33 mouse cellular contexts compared by ENCODE assay signal in genomic region chr5:88785059-88785458, GRCm38 (mm10).
"Had no signal": no experiment of that assay in that cellular context is flagged by ENCODE, and none has a peak within 500 bp of the region (broad histone marks: within the 10 kb centered on the region; RNA-seq: fewer than 3 reads in every experiment).

No protein-coding gene starts in this region.

- H3K4me1 ChIP-seq: limb, embryonic 10.5 days; limb, embryonic 12.5 days; limb, embryonic 13.5 days; limb, embryonic 15.5 days; liver, embryonic 12.5 days; liver, embryonic 15.5 days; lung, embryonic 15.5 days; midbrain, embryonic 10.5 days; midbrain, embryonic 12.5 days; midbrain, embryonic 13.5 days; midbrain, embryonic 15.5 days; neural tube, embryonic 12.5 days; neural tube, embryonic 13.5 days had no signal

- H3K4me3 ChIP-seq: limb, embryonic 10.5 days; limb, embryonic 12.5 days; limb, embryonic 13.5 days; limb, embryonic 15.5 days; liver, embryonic 12.5 days; liver, embryonic 13.5 days; liver, embryonic 15.5 days; lung, embryonic 15.5 days; megakaryocyte, embryonic 14.5 days; midbrain, embryonic 10.5 days; midbrain, embryonic 12.5 days; midbrain, embryonic 13.5 days; midbrain, embryonic 15.5 days; myocyte; neural tube, embryonic 12.5 days; neural tube, embryonic 13.5 days had no signal

- H3K27me3 ChIP-seq: limb, embryonic 12.5 days; limb, embryonic 13.5 days; limb, embryonic 15.5 days; liver, embryonic 12.5 days; liver, embryonic 13.5 days; liver, embryonic 15.5 days; lung, embryonic 15.5 days; megakaryocyte, embryonic 14.5 days; midbrain, embryonic 12.5 days; midbrain, embryonic 13.5 days; midbrain, embryonic 15.5 days; neural tube, embryonic 12.5 days; neural tube, embryonic 13.5 days had no signal

- DNase-seq: left cerebral cortex, postnatal 4 days; liver; liver, embryonic 13.5 days; liver, postnatal 0 days; lung, adult 18-20 months; lung, adult 2 months; lung, embryonic 14.5 days; lung, postnatal 10 days; lung, postnatal 14 days; lung, postnatal 36 days; lung, postnatal 4 days; midbrain, embryonic 14.5 days had no signal

- H3K27ac ChIP-seq: limb, embryonic 10.5 days; limb, embryonic 12.5 days; limb, embryonic 13.5 days; limb, embryonic 15.5 days; liver, embryonic 12.5 days; liver, embryonic 13.5 days; liver, embryonic 14.5 days; liver, embryonic 15.5 days; lung, embryonic 15.5 days; macrophage; midbrain, embryonic 10.5 days; midbrain, embryonic 12.5 days; midbrain, embryonic 13.5 days; midbrain, embryonic 15.5 days; neural tube, embryonic 12.5 days; neural tube, embryonic 13.5 days had no signal

- H3K9me3 ChIP-seq: limb, embryonic 10.5 days; limb, embryonic 12.5 days; limb, embryonic 13.5 days; limb, embryonic 15.5 days; liver, embryonic 12.5 days; liver, embryonic 13.5 days; liver, embryonic 15.5 days; lung, embryonic 15.5 days; megakaryocyte, embryonic 14.5 days; midbrain, embryonic 10.5 days; midbrain, embryonic 12.5 days; midbrain, embryonic 13.5 days; midbrain, embryonic 15.5 days; neural tube, embryonic 12.5 days; neural tube, embryonic 13.5 days had no signal

- H3K9ac ChIP-seq: limb, embryonic 12.5 days; limb, embryonic 13.5 days; limb, embryonic 15.5 days; liver, embryonic 12.5 days; liver, embryonic 13.5 days; liver, embryonic 14.5 days; liver, embryonic 15.5 days; liver, postnatal 0 days; lung, embryonic 14.5 days; lung, embryonic 15.5 days; midbrain, embryonic 12.5 days; midbrain, embryonic 13.5 days; midbrain, embryonic 15.5 days; neural tube, embryonic 12.5 days; neural tube, embryonic 13.5 days had no signal

- ATAC-seq: liver, embryonic 12.5 days; liver, postnatal 0 days; lung, postnatal 0 days; midbrain, embryonic 13.5 days; midbrain, embryonic 15.5 days; midbrain, embryonic 16.5 days had no signal

- H3K4me2 ChIP-seq: limb, embryonic 12.5 days; limb, embryonic 13.5 days; limb, embryonic 15.5 days; liver, embryonic 11.5 days; liver, embryonic 12.5 days; liver, embryonic 13.5 days; liver, embryonic 15.5 days; lung, embryonic 14.5 days; lung, embryonic 15.5 days; midbrain, embryonic 11.5 days; midbrain, embryonic 12.5 days; midbrain, embryonic 13.5 days; midbrain, embryonic 15.5 days; neural tube, embryonic 12.5 days; neural tube, embryonic 13.5 days had no signal
